Mouse (Mus musculus): ENCODE measurements around the gene Hnrnpa3. TPM values are rescaled to one million over a fixed set of nuclear protein-coding genes. Genes with fewer than 3 reads are reported as not detected.

Hnrnpa3 gene
- total and polyA plus RNA-seq, 3 experiments, result 126 to 437 (median 342) TPM

DNA sequence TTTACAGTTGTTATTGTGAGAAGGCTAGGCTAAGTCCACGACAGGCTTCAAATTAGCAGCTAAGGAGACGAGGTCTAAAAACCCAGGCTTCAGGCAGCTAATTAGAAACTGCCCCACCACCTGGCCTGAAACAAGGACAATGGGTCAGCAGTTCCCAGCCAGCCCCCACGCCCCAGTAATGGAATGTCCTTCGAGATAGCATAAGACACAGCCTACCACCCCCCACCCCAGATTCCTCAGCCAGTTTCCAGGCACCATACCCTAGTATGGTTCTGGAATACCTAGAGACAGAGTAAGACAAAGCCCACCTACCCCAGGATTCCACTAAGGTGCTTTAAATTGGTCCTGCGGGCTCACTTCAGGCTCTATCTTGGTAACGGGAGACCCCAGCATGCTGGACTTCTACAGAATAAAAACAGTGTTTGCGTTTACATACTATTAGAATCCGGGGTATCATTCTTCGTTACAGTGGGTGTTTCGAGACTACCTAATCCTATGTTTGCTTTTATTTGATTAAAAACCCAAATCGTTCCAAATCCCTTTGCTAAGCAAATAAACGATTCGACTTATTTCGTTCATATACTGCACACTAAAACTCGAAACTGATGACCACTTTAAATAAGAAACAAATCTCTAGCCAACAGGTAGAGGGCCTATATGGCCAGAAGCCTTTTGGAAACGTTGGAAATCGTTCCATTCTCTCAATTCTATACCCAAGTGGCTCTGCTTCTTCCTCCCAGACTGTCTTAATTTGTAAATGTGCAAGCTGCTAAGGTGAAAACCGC is 962 bp upstream of the Hnrnpa3 start:
- peaks cover 17 to 29% of the 10 kb centered on the region in 2 experiments for H3K36me3 ChIP-seq (ENCODE audit: control insufficient read depth in 1 of 2, insufficient read depth in 2 of 2, low read length in 2 of 2)
- H3K4me3 ChIP-seq (ENCODE audit: control insufficient read depth in 1 of 2, insufficient read depth in 1 of 2, low read depth in 2 of 2, low read length in 2 of 2), result peak overlapping the region; percentile 70 to 99
- H3K9me3 ChIP-seq (replicated peaks; ENCODE audit: insufficient read depth, low read length), result no peaks in the 10 kb centered on the region
- DNase-seq (ENCODE audit: low read depth, low spot score), result peak; percentile 43
- H3K9ac ChIP-seq (ENCODE audit: control insufficient read depth, low read depth, low read length, poor library complexity, severe bottlenecking), result peak overlapping the region; percentile 100
- peaks cover 41% of the 10 kb centered on the region for H3K79me2 ChIP-seq (ENCODE audit: control insufficient read depth, insufficient read depth, low read length, poor library complexity)
- peaks cover 3 to 13% of the 10 kb centered on the region in 2 experiments; a peak in 3 of 4 replicates for H3K4me1 ChIP-seq (ENCODE audit: control insufficient read depth in 1 of 2, insufficient read depth in 2 of 2, low read length in 2 of 2)
- TF ChIP-seq MAX (IDR thresholded peaks at IDR 0.05; ENCODE audit: low read length), result 0 out of 2 replicates have a peak, but pooled peaks have one; percentile 2
- TF ChIP-seq ZMIZ1 (IDR thresholded peaks at IDR 0.05; ENCODE audit: low read depth, low read length), result peak; percentile 66; the same call in 1 of the 2 replicates
- no peak for TF ChIP-seq SMC3 (IDR thresholded peaks at IDR 0.05; ENCODE audit: low read depth, low read length)
- peak; percentile 90 for TF ChIP-seq POLR2AphosphoS2 (IDR thresholded peaks at IDR 0.05; ENCODE audit: low read length)
- TF ChIP-seq CHD1 (IDR thresholded peaks at IDR 0.05; ENCODE audit: low read depth, low read length), result peak; percentile 98
- TF ChIP-seq MAZ (IDR thresholded peaks at IDR 0.05; ENCODE audit: low read depth, low read length), result no peak; the same call in 1 of the 2 replicates
- TF ChIP-seq TAL1 (IDR thresholded peaks at IDR 0.05; ENCODE audit: low read length), result no peak
- TF ChIP-seq ETS1 (IDR thresholded peaks at IDR 0.05; ENCODE audit: low read depth, low read length), result no peak
- TF ChIP-seq EP300 (IDR thresholded peaks at IDR 0.05; ENCODE audit: low read depth in 1 of 2, low read length in 2 of 2), result no peak
- H3K27ac ChIP-seq (ENCODE audit: control insufficient read depth, low read depth, low read length), result peak overlapping the region; percentile 98
- no peaks in the 10 kb centered on the region for H3K27me3 ChIP-seq (ENCODE audit: control insufficient read depth in 1 of 2, insufficient read depth in 2 of 2, low read length in 2 of 2)

DNA sequence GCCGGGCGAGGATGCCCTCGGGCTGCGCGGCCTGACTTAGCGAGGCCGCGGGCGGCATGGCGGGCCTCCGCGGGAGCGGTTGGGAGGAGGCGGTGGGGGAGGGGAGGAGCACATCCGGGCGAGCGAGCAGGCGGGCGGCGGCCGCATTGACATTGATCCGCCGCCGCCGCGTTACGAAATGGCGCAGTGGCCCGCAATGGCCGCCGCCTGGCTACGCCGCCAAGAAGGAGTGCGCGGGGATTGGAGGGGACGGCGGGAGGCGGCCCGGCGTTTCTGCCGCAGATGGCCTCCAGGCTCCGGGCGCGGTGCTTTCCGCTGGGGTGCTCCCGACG is 534 bp downstream of the Hnrnpa3 start:
- peak overlapping the region; percentile 97 for H3K27ac ChIP-seq (ENCODE audit: control insufficient read depth, low read depth, low read length)
- H3K27me3 ChIP-seq (ENCODE audit: control insufficient read depth in 1 of 2, insufficient read depth in 2 of 2, low read length in 2 of 2), result no peaks in the 10 kb centered on the region
- H3K36me3 ChIP-seq (ENCODE audit: control insufficient read depth in 1 of 2, insufficient read depth in 2 of 2, low read length in 2 of 2), result peaks cover 30 to 44% of the 10 kb centered on the region in 2 experiments
- H3K4me3 ChIP-seq (ENCODE audit: control insufficient read depth in 1 of 2, insufficient read depth in 1 of 2, low read depth in 2 of 2, low read length in 2 of 2), result peak overlapping the region; percentile 84 to 98
- peaks cover 49% of the 10 kb centered on the region for H3K79me2 ChIP-seq (ENCODE audit: control insufficient read depth, insufficient read depth, low read length, poor library complexity)
- peaks cover 3 to 15% of the 10 kb centered on the region in 2 experiments for H3K4me1 ChIP-seq (ENCODE audit: control insufficient read depth in 1 of 2, insufficient read depth in 2 of 2, low read length in 2 of 2)
- DNase-seq (ENCODE audit: low read depth, low spot score), result peak; percentile 80
- peak overlapping the region; percentile 100 for H3K9ac ChIP-seq (ENCODE audit: control insufficient read depth, low read depth, low read length, poor library complexity, severe bottlenecking)
- H3K9me3 ChIP-seq (replicated peaks; ENCODE audit: insufficient read depth, low read length), result no peaks in the 10 kb centered on the region
- TF ChIP-seq TCF12 (IDR thresholded peaks at IDR 0.05; ENCODE audit: low read depth, low read length) (peak; percentile 32), GABPA (IDR thresholded peaks at IDR 0.05; ENCODE audit: low read depth, low read length) (no peak), MYC (IDR thresholded peaks at IDR 0.05; ENCODE audit: low read depth, low read length) (0 out of 2 replicates have a peak, but pooled peaks have one; percentile 36), ELF1 (IDR thresholded peaks at IDR 0.05; ENCODE audit: low read depth, low read length) (no peak), TBP (IDR thresholded peaks at IDR 0.05; ENCODE audit: low read depth, low read length) (no peak), ETS1 (IDR thresholded peaks at IDR 0.05; ENCODE audit: low read depth, low read length) (no peak), GATA1 (IDR thresholded peaks at IDR 0.05; ENCODE audit: low read depth, low read length) (no peak), RCOR1 (IDR thresholded peaks at IDR 0.05; ENCODE audit: low read depth, low read length) (no peak), ZKSCAN1 (IDR thresholded peaks at IDR 0.05; ENCODE audit: low read depth, low read length) (no peak), CHD2 (IDR thresholded peaks at IDR 0.05; ENCODE audit: low read length) (no peak), RAD21 (IDR thresholded peaks at IDR 0.05; ENCODE audit: low read depth, low read length) (no peak), ZC3H11A (IDR thresholded peaks at IDR 0.05; ENCODE audit: low read depth, low read length) (no peak), MAZ (IDR thresholded peaks at IDR 0.05; ENCODE audit: low read depth, low read length) (no peak; the same call in 1 of the 2 replicates), MEF2A (IDR thresholded peaks at IDR 0.05; ENCODE audit: extremely low read depth, insufficient replicate concordance, low read depth, low read length, poor library complexity, severe bottlenecking) (no peak), TAL1 (IDR thresholded peaks at IDR 0.05; ENCODE audit: low read length) (no peak), MXI1 (IDR thresholded peaks at IDR 0.05; ENCODE audit: low read depth, low read length) (peak; percentile 77), MAX (IDR thresholded peaks at IDR 0.05; ENCODE audit: low read length) (no peak), CHD1 (IDR thresholded peaks at IDR 0.05; ENCODE audit: low read depth, low read length) (no peak), UBTF (IDR thresholded peaks at IDR 0.05; ENCODE audit: borderline replicate concordance, insufficient read depth, low read depth, low read length) (peak; percentile 81; the same call in 1 of the 2 replicates), JUND (IDR thresholded peaks at IDR 0.05; ENCODE audit: low read depth, low read length) (no peak), MYB (IDR thresholded peaks at IDR 0.05; ENCODE audit: low read depth, low read length) (no peak), NELFE (IDR thresholded peaks at IDR 0.05; ENCODE audit: low read depth, low read length) (no peak; the same call in 1 of the 2 replicates), HCFC1 (IDR thresholded peaks at IDR 0.05; ENCODE audit: low read depth, low read length) (no peak), ZMIZ1 (IDR thresholded peaks at IDR 0.05; ENCODE audit: low read depth, low read length) (no peak), EP300 (IDR thresholded peaks at IDR 0.05; ENCODE audit: low read depth in 1 of 2, low read length in 2 of 2) (no peak), POLR2A (IDR thresholded peaks at IDR 0.05; ENCODE audit: control insufficient read depth in 1 of 2, insufficient read depth in 1 of 2, low read depth in 1 of 2, low read length in 2 of 2, poor library complexity in 1 of 2) (peak in 1 of 2 experiments; percentile 45; a peak in 1 of 4 replicates), CTCF (IDR thresholded peaks at IDR 0.05 in 2 of 3, conservative IDR thresholded peaks at IDR 0.05 in 1 of 3; ENCODE audit: control insufficient read depth in 1 of 3, insufficient read depth in 1 of 3, low read depth in 2 of 3, low read length in 3 of 3, poor library complexity in 1 of 3, severe bottlenecking in 1 of 3) (no peak)
